Mouse (Mus musculus): ENCODE results near the gene Emc10. TPM values are rescaled to one million over a fixed set of nuclear protein-coding genes. Genes with fewer than 3 reads are reported as not detected.

Emc10 gene
- total RNA-seq, 2 experiments from 2014 or later, result 79.6 to 85.6 TPM

Small RNA genes within 50 kb of the gene (microRNA-seq; reads per million reads assigned to microRNA genes)
- gene Mir7052 (1.6 to 3.4 reads per million in 2 experiments), gene Mir7053 (0 to 0.38 reads per million in 2 experiments)

Other genes with a start within 250 kb of the Emc10 start
- gene 1700028J19Rik, start 249.8 kb downstream of the Emc10 start, total RNA-seq (2021), result under 1 TPM; 0.25 to 0.28 TPM
- gene 2410002F23Rik, start 249.8 kb downstream of the Emc10 start, total RNA-seq (2021), result 10 to 100 TPM in 1 of 2 experiments, 1 to 10 TPM in 1; 8.1 to 11.5 TPM
- not detected for gene Acp4, start 239.2 kb downstream of the Emc10 start, total RNA-seq (2021)
- gene Gm15517, start 235.1 kb downstream of the Emc10 start, total RNA-seq (2021), result not detected
- gene Clec11a, start 189.6 kb downstream of the Emc10 start, total RNA-seq (2021), result under 1 TPM; 0.69 to 0.87 TPM
- gene Shank1, start 186.3 kb downstream of the Emc10 start, total RNA-seq (2021), result 1 to 10 TPM; 2.1 to 2.7 TPM
- 1 to 10 TPM; 2.3 to 2.9 TPM for gene Syt3, start 112.4 kb downstream of the Emc10 start, total RNA-seq (2021)
- gene 1700008O03Rik, start 110.7 kb downstream of the Emc10 start, total RNA-seq (2021), result under 1 TPM; 0.30 to 0.31 TPM
- gene Lrrc4b, start 67.5 kb downstream of the Emc10 start, total RNA-seq (2021), result 10 to 100 TPM; 31.2 to 66.0 TPM
- gene Aspdh, start 31.1 kb downstream of the Emc10 start, total RNA-seq (2021), result 1 to 10 TPM in 1 of 2 experiments, under 1 TPM in 1; 0.41 to 1.4 TPM
- 100 to 1,000 TPM in 1 of 2 experiments, 10 to 100 TPM in 1; 98.6 to 108 TPM for gene Josd2, start 28.5 kb downstream of the Emc10 start, total RNA-seq (2021)
- 1 to 10 TPM; 1.6 to 4.3 TPM for gene Fam71e1, start 52 bp upstream of the Emc10 start, total RNA-seq (2021)
- gene Mybpc2, start 28.1 kb upstream of the Emc10 start, total RNA-seq (2021), result 10 to 100 TPM; 10.2 to 10.8 TPM
- 1 to 10 TPM in 1 of 2 experiments, under 1 TPM in 1; 0.37 to 4.8 TPM for gene Spib, start 35.5 kb upstream of the Emc10 start, total RNA-seq (2021)
- 10 to 100 TPM; 12.6 to 16.2 TPM for gene Pold1, start 52.3 kb upstream of the Emc10 start, total RNA-seq (2021)
- gene Nr1h2, start 57.4 kb upstream of the Emc10 start, total RNA-seq (2021), result 10 to 100 TPM; 43.9 to 47.3 TPM
- gene Napsa, start 75.9 kb upstream of the Emc10 start, total RNA-seq (2021), result 1 to 10 TPM in 1 of 2 experiments, under 1 TPM in 1; 0.82 to 4.4 TPM
- gene Kcnc3, start 94.1 kb upstream of the Emc10 start, total RNA-seq (2021), result 1 to 10 TPM; 2.4 to 2.6 TPM
- gene Myh14, start 174.3 kb upstream of the Emc10 start, total RNA-seq (2021), result 10 to 100 TPM; 86.9 to 95.7 TPM
- gene Izumo2, start 212.2 kb upstream of the Emc10 start, total RNA-seq (2021), result not detected